Mouse (Mus musculus): ENCODE measurements around the gene Dyrk1b. TPM values are rescaled to one million over a fixed set of nuclear protein-coding genes. Genes with fewer than 3 reads are reported as not detected.

The Dyrk1b gene
- polyA plus RNA-seq, 2 experiments = 13.8 to 26.0 TPM

DNA sequence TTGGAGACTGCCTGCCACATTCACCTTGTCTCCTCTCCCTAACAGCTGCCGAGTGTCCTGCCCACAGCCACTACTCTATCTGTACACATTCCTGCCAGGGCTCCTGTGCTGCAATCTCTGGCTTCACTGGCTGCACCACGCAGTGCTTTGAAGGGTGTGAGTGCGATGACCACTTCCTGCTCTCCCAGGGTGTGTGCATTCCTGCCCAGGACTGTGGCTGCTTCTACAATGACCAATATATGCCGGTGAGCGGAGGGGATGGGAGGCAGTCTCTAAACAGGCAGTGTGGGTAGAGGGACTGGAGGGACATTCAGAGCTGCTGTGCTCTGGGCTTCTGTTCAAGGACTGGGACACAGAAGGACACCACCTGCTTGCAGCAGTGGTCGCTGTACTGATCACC lies 20.0 kb upstream of the Dyrk1b start:
- ATAC-seq (ENCODE audit: low FRiP score, low read depth) (no peak), DNase-seq (ENCODE audit: low spot score) (no peak)
- Histone ChIP-seq H3K27me3 (ENCODE audit: control insufficient read depth, insufficient read depth, low read length) (no peaks in the 10 kb centered on the region), H3K27ac (replicated peaks; ENCODE audit: low read depth, low read length) (no peak overlapping the region), H3K36me3 (ENCODE audit: control insufficient read depth, insufficient read depth, low read length) (no peaks in the 10 kb centered on the region), H3K4me2 (replicated peaks; ENCODE audit: low read depth, low read length, severe bottlenecking) (no peak overlapping the region), H3K4me1 (ENCODE audit: control insufficient read depth, insufficient read depth, low read length) (no peaks in the 10 kb centered on the region), H3K9ac (ENCODE audit: low read depth, low read length, severe bottlenecking) (no peak overlapping the region), H3K4me3 (replicated peaks; ENCODE audit: low read length) (no peak overlapping the region), H3K9me3 (ENCODE audit: control insufficient read depth, low read length) (no peaks in the 10 kb centered on the region)
- WGBS = 46% methylated on average over 6 of the region's 6 CpGs
- no peak for TF ChIP-seq POLR2A (IDR thresholded peaks at IDR 0.05; ENCODE audit: borderline replicate concordance, extremely low read depth, insufficient read depth, insufficient read length)

DNA sequence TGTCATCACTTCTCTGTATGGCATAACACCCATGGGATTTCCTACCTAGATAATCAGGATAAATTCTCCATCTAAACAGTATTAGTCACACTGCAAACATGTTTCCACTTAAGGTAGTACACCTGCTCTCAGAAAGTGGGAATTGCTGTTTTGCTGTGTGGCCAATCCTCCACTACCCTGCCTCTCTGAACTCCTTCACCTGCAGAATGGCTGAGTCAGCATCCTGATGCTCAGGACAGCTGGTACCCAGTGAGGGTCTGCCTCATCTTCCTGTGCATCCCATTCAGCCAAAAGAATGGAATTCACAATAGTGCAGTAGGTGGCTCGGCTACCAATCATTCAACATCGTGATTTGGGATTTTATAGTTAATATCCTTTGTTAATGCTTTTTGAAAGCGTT lies 19.4 kb upstream of the Dyrk1b start:
- 82% methylated on average over 3 of the region's 3 CpGs for WGBS
- Histone ChIP-seq H3K9ac (ENCODE audit: low read depth, low read length, severe bottlenecking) (no peak overlapping the region), H3K9me3 (ENCODE audit: control insufficient read depth, low read length) (no peaks in the 10 kb centered on the region), H3K27me3 (ENCODE audit: control insufficient read depth, insufficient read depth, low read length) (no peaks in the 10 kb centered on the region), H3K27ac (replicated peaks; ENCODE audit: low read depth, low read length) (no peak overlapping the region), H3K4me3 (replicated peaks; ENCODE audit: low read length) (no peak overlapping the region), H3K4me1 (ENCODE audit: control insufficient read depth, insufficient read depth, low read length) (no peaks in the 10 kb centered on the region), H3K36me3 (ENCODE audit: control insufficient read depth, insufficient read depth, low read length) (no peaks in the 10 kb centered on the region), H3K4me2 (replicated peaks; ENCODE audit: low read depth, low read length, severe bottlenecking) (no peak overlapping the region)
- ATAC-seq (ENCODE audit: low FRiP score, low read depth) (no peak), DNase-seq (ENCODE audit: low spot score) (no peak)
- no peak for TF ChIP-seq POLR2A (IDR thresholded peaks at IDR 0.05; ENCODE audit: borderline replicate concordance, extremely low read depth, insufficient read depth, insufficient read length)

DNA sequence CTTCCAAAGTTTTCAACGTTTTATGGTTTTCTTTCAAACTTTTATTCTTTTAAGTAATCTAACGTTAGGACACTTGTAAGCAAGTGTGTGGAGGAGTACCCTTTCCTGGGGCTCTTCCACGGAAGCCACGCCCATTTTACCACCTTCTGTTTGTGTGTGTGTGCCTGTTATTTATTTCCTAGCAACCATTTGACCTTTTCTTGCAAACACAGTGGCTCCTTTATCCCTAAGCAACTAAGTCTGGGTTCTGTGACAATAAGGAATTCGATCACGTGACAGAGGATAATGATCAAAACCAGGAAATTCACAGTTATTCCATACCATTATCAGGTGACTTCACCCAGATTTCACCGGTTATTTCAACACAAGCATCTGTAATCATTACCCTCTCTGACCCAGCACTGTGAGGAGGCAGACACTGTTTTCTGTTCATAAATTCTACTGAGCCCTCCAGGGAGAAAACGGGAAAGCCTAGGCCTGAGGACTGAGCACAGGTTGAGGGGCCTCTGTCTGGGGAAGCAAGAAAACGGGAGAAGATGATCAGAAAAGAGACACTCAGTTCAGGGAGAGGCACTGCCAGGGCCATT lies 18.0 kb upstream of the Dyrk1b start:
- no peak overlapping the region; the same call in 1 of the 2 replicates for H3K9ac ChIP-seq (ENCODE audit: low read depth, low read length, severe bottlenecking)
- WGBS = 49% methylated on average over 9 of the region's 9 CpGs

DNA sequence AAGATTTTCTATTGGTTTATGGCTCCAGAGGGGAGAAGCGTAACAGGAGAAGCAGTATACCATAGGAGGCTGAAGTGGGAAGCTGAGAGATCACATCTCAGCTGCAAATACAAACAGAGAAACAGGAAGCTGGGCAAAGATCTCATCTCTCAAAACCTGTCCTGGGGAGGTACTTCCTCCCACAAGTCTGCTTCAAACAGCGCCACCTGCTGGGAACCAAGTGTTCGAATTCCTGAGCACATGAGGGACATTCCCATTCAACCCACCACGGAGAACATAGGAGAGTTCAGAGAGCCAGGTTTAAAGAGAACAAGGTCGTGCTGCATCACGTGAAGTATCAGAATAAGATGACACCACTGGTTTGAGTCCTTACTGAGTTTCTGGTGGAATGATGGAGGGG lies 13.9 kb upstream of the Dyrk1b start:
- no peak overlapping the region for H3K9ac ChIP-seq (ENCODE audit: low read depth, low read length, severe bottlenecking)
- no peaks in the 10 kb centered on the region for H3K27me3 ChIP-seq (ENCODE audit: control insufficient read depth, insufficient read depth, low read length)
- no peaks in the 10 kb centered on the region for H3K36me3 ChIP-seq (ENCODE audit: control insufficient read depth, insufficient read depth, low read length)
- WGBS = 79% methylated on average over 6 of the region's 6 CpGs
- TF ChIP-seq POLR2A (IDR thresholded peaks at IDR 0.05; ENCODE audit: borderline replicate concordance, extremely low read depth, insufficient read depth, insufficient read length) = no peak
- H3K4me2 ChIP-seq (replicated peaks; ENCODE audit: low read depth, low read length, severe bottlenecking) = no peak overlapping the region
- DNase-seq (ENCODE audit: low spot score) = no peak
- H3K4me1 ChIP-seq (ENCODE audit: control insufficient read depth, insufficient read depth, low read length) = peaks cover 6% of the 10 kb centered on the region
- H3K27ac ChIP-seq (replicated peaks; ENCODE audit: low read depth, low read length) = no peak overlapping the region
- H3K9me3 ChIP-seq (ENCODE audit: control insufficient read depth, low read length) = no peaks in the 10 kb centered on the region
- no peak for ATAC-seq (ENCODE audit: low FRiP score, low read depth)
- no peak overlapping the region for H3K4me3 ChIP-seq (replicated peaks; ENCODE audit: low read length)

More for the DNA sequence above, 18.0 kb upstream of the Dyrk1b start:
- Histone ChIP-seq H3K4me3 (replicated peaks; ENCODE audit: low read length) (no peak overlapping the region), H3K4me2 (replicated peaks; ENCODE audit: low read depth, low read length, severe bottlenecking) (no peak overlapping the region), H3K27me3 (ENCODE audit: control insufficient read depth, insufficient read depth, low read length) (no peaks in the 10 kb centered on the region), H3K36me3 (ENCODE audit: control insufficient read depth, insufficient read depth, low read length) (no peaks in the 10 kb centered on the region), H3K27ac (replicated peaks; ENCODE audit: low read depth, low read length) (no peak overlapping the region), H3K9me3 (ENCODE audit: control insufficient read depth, low read length) (no peaks in the 10 kb centered on the region), H3K4me1 (ENCODE audit: control insufficient read depth, insufficient read depth, low read length) (no peaks in the 10 kb centered on the region)
- no peak for TF ChIP-seq POLR2A (IDR thresholded peaks at IDR 0.05; ENCODE audit: borderline replicate concordance, extremely low read depth, insufficient read depth, insufficient read length)
- ATAC-seq (ENCODE audit: low FRiP score, low read depth) (no peak), DNase-seq (ENCODE audit: low spot score) (no peak)

DNA sequence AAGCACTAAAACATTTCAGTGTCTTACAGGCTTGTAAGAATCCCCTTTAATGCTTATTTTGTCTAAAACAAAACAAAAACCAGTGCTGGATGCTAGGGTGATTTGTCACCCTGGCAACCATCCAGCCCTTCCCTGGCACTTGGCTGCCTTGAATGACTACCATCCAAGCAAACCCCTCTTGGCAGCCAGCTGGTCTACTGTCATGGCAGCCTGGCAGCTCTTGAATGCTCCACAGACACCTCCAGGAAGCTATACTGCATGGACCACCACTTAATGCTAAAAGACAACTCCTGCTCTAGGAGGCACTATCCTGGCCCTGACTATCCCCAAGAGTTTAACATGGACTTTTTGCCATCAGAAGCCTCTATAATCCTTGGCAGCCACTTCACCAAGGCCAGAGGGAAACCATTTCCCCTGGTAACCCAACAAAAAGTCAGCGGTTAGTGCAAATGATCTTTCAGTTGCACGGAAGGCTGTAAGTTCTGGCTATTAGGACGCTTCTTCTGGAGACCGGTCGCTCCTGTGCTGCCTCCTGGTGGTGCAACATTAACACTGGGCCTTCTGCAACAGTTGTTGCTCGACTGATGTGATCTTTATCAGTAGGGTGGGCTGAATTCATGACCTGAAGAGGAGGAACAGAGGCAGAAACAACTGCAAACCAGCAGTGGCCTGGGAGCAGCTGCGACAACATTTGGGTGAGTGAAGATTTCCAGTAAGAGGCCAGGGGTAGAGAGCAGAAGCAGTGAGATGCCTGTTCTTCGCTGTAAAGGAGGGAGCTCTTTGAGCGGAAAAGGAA lies 10.8 kb upstream of the Dyrk1b start:
- peak overlapping the region; percentile 70 for H3K4me3 ChIP-seq (replicated peaks; ENCODE audit: low read length)
- H3K9me3 ChIP-seq (ENCODE audit: control insufficient read depth, low read length) = no peaks in the 10 kb centered on the region
- H3K36me3 ChIP-seq (ENCODE audit: control insufficient read depth, insufficient read depth, low read length) = no peaks in the 10 kb centered on the region
- DNase-seq (ENCODE audit: low spot score) (peak; percentile 83), ATAC-seq (ENCODE audit: low FRiP score, low read depth) (no peak)
- peak overlapping the region; percentile 57 for H3K9ac ChIP-seq (ENCODE audit: low read depth, low read length, severe bottlenecking)
- WGBS = 11% methylated on average over 9 of the region's 9 CpGs
- H3K27me3 ChIP-seq (ENCODE audit: control insufficient read depth, insufficient read depth, low read length) = no peaks in the 10 kb centered on the region
- TF ChIP-seq POLR2A (IDR thresholded peaks at IDR 0.05; ENCODE audit: borderline replicate concordance, extremely low read depth, insufficient read depth, insufficient read length) = no peak
- H3K4me1 ChIP-seq (ENCODE audit: control insufficient read depth, insufficient read depth, low read length) = peaks cover 13% of the 10 kb centered on the region
- H3K27ac ChIP-seq (replicated peaks; ENCODE audit: low read depth, low read length) = peak overlapping the region; percentile 59; the same call in 1 of the 2 replicates
- H3K4me2 ChIP-seq (replicated peaks; ENCODE audit: low read depth, low read length, severe bottlenecking) = peak overlapping the region; percentile 79
